Mouse (Mus musculus): Measurements from ENCODE around the gene Tcf25.
A peak's percentile ranks its signal among the peaks of the same experiment; 100 is the strongest.

The Tcf25 gene

DNA sequence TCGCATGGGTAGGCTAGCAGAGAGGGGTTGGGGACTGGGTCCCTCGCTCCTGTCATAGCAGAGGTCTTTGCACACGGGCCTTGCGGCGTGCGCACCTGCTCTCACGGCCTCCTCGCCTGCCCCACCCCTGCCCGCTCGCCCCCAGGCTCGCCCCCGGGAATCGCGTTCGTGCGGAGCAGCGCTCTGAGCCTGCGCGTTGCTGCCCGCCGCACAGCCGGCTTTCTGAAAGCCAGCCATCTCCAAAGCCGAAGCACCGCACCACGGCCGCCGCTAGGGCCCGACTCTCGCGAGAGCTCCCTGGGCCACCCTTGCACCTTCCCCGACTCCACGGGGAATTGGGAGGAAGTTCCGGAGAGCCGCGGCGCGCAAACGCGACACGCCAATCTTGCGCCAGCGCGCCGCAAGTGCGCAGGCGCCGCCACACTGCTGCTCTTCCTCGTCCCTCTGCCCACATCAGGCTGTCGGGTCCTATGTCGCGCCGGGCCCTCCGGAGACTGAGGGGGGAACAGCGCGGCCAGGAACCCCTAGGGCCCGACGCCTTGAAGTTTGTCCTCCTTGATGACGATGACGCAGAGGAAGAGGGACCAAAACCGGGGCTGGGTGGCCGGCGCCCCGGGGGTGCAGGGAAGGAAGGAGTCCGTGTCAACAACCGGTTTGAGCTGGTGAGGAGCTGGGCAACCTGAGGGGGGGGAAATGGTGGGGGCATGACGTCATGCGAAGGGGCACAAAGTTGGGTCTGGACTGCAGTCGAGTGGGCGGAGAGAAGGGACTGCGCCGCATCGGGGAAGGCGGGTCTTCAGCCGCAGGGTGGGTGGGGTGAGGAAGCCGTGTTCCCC is at the start of gene Tcf25:
Gene Tcf25 (plus strand): TSS at position 351 of the 836 bp plus-strand sequence.
- DNase-seq (ENCODE audit: low spot score) = peak; percentile 95

- DNase-seq (ENCODE audit: low spot score) = no peak
Observed at GRCm38 (mm10) chr8:123328552-123328951, 45.0 kb upstream of the Tcf25 start.

- DNase-seq (ENCODE audit: low spot score) = no peak
Observed at GRCm38 (mm10) chr8:123329350-123329749, 44.2 kb upstream of the Tcf25 start.

- no peak for DNase-seq (ENCODE audit: low spot score)
Observed at GRCm38 (mm10) chr8:123329961-123330360, 43.6 kb upstream of the Tcf25 start.

DNA sequence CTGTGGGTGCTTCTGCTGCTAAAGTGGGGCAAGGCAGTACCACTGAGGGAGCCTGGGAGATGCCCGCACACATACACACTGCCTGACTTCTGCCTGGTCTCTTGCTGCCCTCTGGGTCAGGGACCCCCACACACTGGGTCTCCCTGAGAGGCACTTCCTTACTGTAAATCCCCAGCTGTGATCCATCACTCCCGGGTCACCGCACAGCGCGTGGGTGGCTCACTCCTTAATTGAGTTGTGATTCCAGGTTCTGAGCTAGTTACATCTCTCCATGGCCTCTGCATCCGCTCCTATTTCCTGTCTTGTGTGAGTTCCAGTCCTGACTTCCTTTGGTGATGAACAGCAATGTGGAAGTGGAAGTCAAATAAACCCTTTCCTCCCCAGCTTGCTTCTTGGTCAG is 42.9 kb upstream of the Tcf25 start:
- no peak for DNase-seq (ENCODE audit: low spot score)

DNA sequence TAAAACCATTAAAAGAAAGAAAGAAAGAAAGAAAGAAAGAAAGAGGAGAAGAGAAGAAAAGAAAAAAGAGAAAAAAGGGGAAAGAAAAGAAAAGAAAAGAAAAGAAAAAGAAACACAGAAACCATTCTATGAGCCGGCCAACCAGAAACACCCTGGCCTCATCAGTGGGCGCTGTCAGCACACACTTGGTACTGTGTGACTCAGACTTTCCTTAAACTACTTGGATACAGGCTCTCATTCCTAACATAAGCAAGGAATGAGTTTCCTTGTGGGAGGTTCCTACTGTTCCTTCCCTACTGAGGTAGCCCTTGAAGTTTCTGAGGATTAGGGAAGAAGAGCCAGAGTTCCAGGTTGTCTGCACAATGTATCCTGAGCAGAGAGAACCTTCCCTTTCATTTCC is 42.3 kb upstream of the Tcf25 start:
- no peak for DNase-seq (ENCODE audit: low spot score)

- DNase-seq (ENCODE audit: low spot score) = no peak
Observed at GRCm38 (mm10) chr8:123331810-123332209, 41.7 kb upstream of the Tcf25 start.

DNA sequence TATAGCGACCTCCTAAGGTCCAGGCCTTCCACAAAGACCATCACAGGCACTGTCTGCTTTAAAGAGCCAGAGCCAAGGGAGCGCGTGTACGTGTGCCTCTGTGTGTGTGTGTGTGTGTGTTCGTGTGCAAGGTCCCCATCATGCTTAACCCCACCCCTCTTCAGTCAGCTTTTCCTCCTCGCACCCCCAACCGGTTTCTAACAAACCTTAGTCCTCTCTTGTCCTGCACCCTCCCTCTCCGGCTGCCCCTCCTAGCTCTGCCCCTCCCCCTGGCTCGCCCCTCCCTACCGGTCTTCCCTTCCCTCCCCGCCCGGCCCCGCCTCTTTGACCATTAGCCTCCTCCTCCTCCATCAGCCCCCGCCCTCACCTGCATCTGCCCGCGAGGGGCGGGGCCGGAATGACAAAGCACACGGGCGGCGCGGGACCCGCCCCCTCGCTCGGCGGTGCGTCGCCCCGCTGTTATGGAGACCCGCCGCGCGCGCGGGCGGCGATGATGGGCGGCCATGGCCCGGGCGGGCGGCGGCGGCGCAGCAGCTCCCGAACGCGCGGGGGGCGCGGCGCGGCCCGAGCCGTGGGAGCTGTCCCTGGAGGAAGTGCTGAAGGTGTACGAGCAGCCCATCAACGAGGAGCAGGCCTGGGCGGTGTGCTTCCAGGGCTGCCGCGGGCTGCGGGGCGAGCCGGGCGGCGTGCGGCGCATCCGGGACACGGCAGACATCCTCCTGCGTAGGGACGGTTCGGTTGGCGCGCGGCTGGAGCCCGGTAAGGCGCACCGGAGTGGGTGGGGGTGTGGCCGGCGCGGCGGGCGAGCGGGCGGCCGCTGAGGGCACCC is 41.1 kb upstream of the Tcf25 start, which contains the start of gene Spire2:
Gene Spire2 (plus strand): TSS at position 452 of the 829 bp plus-strand sequence.
- DNase-seq (ENCODE audit: low spot score) = peak; percentile 84

DNA sequence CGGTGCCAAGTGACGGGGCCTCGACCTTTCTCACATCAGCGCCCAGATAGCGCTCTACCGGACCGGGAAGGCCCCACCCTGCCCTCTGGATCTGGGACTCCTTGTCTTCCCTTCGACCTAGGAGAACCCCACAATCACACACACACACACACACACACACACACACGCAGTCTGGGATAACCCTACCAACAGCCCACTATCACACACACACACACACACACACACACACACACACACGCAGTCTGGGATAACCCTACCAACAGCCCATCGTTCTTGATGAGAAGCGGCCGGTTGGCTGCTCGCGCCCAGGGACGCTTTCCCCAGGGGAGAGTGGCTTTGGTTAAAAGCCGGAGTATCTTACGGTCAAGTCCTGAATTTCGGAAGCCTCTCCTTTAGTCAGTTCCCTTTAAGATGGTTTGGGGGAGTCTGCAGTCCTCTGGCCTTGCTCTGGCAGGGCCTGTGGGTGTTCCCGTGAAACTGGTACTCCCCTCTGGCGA is 40.4 kb upstream of the Tcf25 start:
- DNase-seq (ENCODE audit: low spot score) = no peak

DNA sequence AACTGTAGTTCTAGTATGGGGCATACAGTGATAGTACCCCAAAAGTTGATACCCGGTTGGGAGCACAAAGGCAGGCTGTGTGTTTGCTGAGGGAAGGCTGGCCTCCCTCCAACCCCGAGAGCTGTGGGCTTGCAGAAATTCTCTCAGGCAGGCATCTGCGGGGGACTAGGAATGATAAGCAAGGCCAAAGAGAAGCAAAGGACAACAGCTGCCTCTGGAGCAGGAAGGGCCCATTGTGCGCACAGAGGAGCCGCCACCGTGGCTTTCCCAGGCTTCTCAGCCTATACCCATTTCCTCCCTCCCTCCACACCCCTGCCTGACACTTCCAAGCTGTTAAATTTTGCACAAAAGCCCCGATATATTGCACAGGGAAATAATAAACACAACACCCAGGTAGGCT is 39.7 kb upstream of the Tcf25 start:
- peak; percentile 13 for DNase-seq (ENCODE audit: low spot score)

GRCm38 (mm10) chr8:123334467-123334866 is 39.1 kb upstream of the Tcf25 start:
- no peak for DNase-seq (ENCODE audit: low spot score)

- no peak for DNase-seq (ENCODE audit: low spot score)
Observed at GRCm38 (mm10) chr8:123337475-123337874, 36.1 kb upstream of the Tcf25 start.

DNA sequence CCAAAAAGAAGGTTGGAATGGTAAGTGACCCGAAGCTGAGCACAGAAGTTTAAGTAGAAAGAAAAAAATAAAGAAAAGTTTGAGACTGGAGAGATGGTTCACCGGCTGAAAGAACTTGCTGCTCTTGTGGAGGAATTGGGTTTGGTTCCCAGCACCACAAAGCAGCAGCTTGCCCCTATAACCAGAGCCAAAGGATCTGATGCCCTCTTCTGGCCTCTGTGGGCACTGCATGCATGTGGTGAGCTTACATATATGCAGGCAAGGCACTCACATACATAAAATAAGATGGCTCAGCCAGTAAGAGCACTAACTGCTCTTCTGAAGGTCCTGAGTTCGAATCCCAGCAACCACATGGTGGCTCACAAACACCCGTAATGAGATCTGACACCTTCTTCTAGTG is 33.5 kb upstream of the Tcf25 start:
- no peak for DNase-seq (ENCODE audit: low spot score)

GRCm38 (mm10) chr8:123341040-123342015 is 32.2 kb upstream of the Tcf25 start:
- no peak for DNase-seq (ENCODE audit: low spot score)

GRCm38 (mm10) chr8:123342253-123342652 is 31.3 kb upstream of the Tcf25 start:
- no peak for DNase-seq (ENCODE audit: low spot score)

- no peak for DNase-seq (ENCODE audit: low spot score)
Observed at GRCm38 (mm10) chr8:123342911-123343310, 30.6 kb upstream of the Tcf25 start.

DNA sequence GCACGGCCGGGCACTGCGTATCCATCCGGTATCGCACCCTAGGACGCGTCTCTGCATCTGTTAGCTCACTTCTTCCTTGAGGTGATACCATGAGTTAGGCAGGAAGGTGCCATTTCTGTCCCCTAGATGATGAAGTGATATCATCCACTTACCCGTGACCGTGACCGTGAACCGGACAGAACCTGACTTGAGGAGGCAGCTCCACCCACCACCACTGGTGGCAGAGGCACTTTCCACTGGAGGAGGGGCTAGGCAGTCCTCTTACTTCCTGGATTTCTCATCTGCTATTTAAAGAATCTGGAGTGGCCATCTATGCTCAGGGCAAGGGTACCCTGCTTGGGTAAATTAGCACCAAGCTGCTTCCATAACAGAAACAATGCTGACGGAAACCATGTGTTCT is 30.1 kb upstream of the Tcf25 start:
- DNase-seq (ENCODE audit: low spot score) = no peak

- no peak for DNase-seq (ENCODE audit: low spot score)
Observed at GRCm38 (mm10) chr8:123345135-123345534, 28.4 kb upstream of the Tcf25 start.

DNA sequence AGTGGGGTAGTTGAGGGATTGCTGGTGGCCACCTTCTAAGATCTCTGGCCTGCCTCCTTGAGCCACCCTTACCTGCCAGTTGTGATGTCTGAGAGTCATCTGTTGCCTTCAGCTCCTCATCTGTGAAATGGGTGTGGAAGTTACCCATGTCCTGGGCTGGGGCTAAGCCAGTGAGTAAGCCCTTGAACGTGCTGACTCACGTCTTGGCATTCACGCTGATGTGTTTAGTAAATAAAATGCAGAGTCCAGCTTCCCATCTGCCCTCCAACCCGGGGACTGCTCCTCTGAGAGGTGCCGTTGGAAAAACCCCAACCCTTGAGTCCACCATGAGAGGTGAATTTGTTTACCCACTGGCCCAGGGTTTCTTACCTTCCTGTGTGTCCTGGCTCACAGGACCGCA is 27.7 kb upstream of the Tcf25 start:
- no peak for DNase-seq (ENCODE audit: low spot score)

- DNase-seq (ENCODE audit: low spot score) = no peak
Observed at GRCm38 (mm10) chr8:123347293-123347692, 26.3 kb upstream of the Tcf25 start.

DNA sequence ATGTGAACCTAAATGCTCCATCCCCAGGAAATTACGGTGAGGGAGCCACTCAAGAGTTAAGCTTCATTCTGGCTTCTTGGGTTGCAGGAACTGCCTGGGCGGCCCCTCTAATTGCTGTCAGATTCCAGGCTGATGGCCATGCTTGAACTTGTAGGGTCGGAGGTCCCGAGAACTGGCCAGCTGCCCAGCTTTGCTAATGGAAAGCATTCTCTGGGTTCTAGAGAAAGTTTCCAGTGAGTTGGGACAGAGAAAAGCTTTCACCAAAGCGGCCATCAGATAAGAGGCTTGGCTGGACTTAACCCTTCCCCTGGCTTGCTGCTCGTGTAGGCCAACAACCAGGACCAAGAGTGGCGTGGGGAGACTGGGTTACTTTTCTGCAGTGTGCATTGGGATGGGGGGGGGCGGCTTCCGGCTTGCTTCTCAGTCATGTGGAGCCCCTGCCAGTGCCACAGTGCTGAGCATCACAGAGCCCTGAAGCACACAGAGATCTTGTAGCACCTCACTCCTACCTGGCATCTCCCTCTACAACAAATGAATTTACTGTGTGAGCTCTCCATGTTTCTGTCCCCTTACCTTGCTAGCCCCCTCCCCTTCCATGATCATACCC is 25.2 kb upstream of the Tcf25 start:
- DNase-seq (ENCODE audit: low spot score) = peak; percentile 47

All from ovary, postnatal 36 days (tissue).